Mouse (Mus musculus): Measurements from ENCODE around the gene Itga2b.

Itga2b gene

GRCm38 (mm10) chr11:102469648-102470357 is at the start of gene Itga2b:
Itga2b (minus strand) TSS chr11:102470122.
- no peak for DNase-seq

GRCm38 (mm10) chr11:102514793-102515424 is 45.0 kb upstream of the Itga2b start:
- no peak for DNase-seq

GRCm38 (mm10) chr11:102510226-102510625 is 40.3 kb upstream of the Itga2b start:
- DNase-seq = peak; percentile 9

- DNase-seq = no peak
These were observed 26.8 kb upstream of the Itga2b start for GRCm38 (mm10) chr11:102496732-102497131.

GRCm38 (mm10) chr11:102496206-102496605 is 26.3 kb upstream of the Itga2b start:
- no peak for DNase-seq

GRCm38 (mm10) chr11:102495742-102496141 is 25.8 kb upstream of the Itga2b start:
- DNase-seq = no peak

- no peak for DNase-seq
These were observed 25.2 kb upstream of the Itga2b start for GRCm38 (mm10) chr11:102495114-102495513.

GRCm38 (mm10) chr11:102494063-102494650 is 24.2 kb upstream of the Itga2b start:
- DNase-seq = no peak

GRCm38 (mm10) chr11:102493241-102493640 is 23.3 kb upstream of the Itga2b start:
- DNase-seq = no peak

GRCm38 (mm10) chr11:102487901-102488300 is 18.0 kb upstream of the Itga2b start:
- DNase-seq = no peak

GRCm38 (mm10) chr11:102486733-102487386 is 16.9 kb upstream of the Itga2b start:
- peak; percentile 36 for DNase-seq

GRCm38 (mm10) chr11:102481779-102482178 is 11.9 kb upstream of the Itga2b start:
- DNase-seq = no peak

- no peak for DNase-seq
These were observed 11.0 kb upstream of the Itga2b start for GRCm38 (mm10) chr11:102480897-102481296.

- no peak for DNase-seq
These were observed 10.2 kb upstream of the Itga2b start for GRCm38 (mm10) chr11:102480111-102480510.

- no peak for DNase-seq
These were observed 9.7 kb upstream of the Itga2b start for GRCm38 (mm10) chr11:102479581-102479980.

- DNase-seq = no peak
These were observed 8.7 kb upstream of the Itga2b start for GRCm38 (mm10) chr11:102478671-102479070.

- no peak for DNase-seq
These were observed 5.1 kb upstream of the Itga2b start for GRCm38 (mm10) chr11:102475027-102475426.

- DNase-seq = peak; percentile 87
These were observed 2.8 kb downstream of the Itga2b start for GRCm38 (mm10) chr11:102467041-102467631.

- peak; percentile 53 for DNase-seq
These were observed 4.0 kb downstream of the Itga2b start for GRCm38 (mm10) chr11:102465713-102466436.

GRCm38 (mm10) chr11:102464901-102465300 is 5.0 kb downstream of the Itga2b start:
- no peak for DNase-seq

- DNase-seq = no peak
These were observed 8.2 kb downstream of the Itga2b start for GRCm38 (mm10) chr11:102461764-102462163.

GRCm38 (mm10) chr11:102460541-102460940 is 9.4 kb downstream of the Itga2b start:
- no peak for DNase-seq
